Mouse (Mus musculus) cortical plate, adult 2 months (tissue): ENCODE measurements at regions not wholly inside any gene's neighbourhood (a gene's known extent, or its start where the extent isn't known, plus 50 kb on each side); places are given as distances from the start of the nearest gene placed in this dataset.

ENCODE experiments used
- CTCF ChIP-seq: fragments of 200-500 bp; IDR thresholded peaks from 2 replicates; pipeline ENCODE4 v1.5.1; 2011; ENCODE audit warnings: mild to moderate bottlenecking, control low read depth, low read length; ENCODE audit not compliant: insufficient read depth; ENCODE audit errors: extremely low read depth
- POLR2A ChIP-seq: fragments of 200-500 bp; IDR thresholded peaks from 2 replicates; pipeline ENCODE4 v1.6.1; 2011; ENCODE audit warnings: mild to moderate bottlenecking, low read length, control low read depth; ENCODE audit not compliant: insufficient read depth; ENCODE audit errors: extremely low read depth

DNA sequence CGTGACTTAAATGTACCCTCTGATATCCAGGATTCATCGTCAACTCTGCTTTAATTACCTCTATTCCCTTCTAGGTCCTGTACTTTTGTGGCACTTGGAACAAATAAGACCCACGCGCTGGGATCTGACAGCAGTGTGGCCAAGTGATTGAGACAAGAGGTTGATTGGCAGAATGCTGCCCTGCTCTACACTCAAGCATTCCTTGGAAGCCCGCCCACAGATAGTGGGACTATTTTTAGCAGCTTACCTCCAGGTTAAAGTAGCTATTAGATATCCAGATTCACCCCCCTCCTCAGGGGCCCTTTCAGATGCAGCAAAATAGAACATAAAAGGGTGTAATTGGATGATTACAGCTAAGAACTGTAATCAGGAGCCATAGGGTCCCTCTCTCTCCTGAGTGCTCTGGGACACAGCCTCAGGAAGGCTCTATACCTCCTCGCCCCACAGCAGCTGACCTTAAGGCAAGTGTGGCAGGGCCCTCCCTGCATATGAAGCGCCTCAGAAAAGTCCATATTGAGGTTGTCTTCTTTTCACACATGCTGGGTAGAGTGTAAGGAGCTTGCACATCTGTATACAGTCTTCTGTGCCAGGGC lies 479.1 kb upstream of the Marcks start:
- TF ChIP-seq CTCF (no peak), POLR2A (no peak)
